Mouse (Mus musculus) ES-Bruce4 (cell line): ENCODE data around the gene Avil. TPM values are rescaled to one million over a fixed set of nuclear protein-coding genes. Genes with fewer than 3 reads are reported as not detected.

Experiments
- H3K27ac ChIP-seq: 2 replicates; pipeline ENCODE4 v1.5.1; 2012; ENCODE audit warnings: low read length, inconsistent platforms; ENCODE audit not compliant: insufficient read depth
- H3K27me3 ChIP-seq: 2 replicates; pipeline ENCODE4 v1.6.1; 2012; ENCODE audit warnings: mild to moderate bottlenecking, low read length, inconsistent platforms; ENCODE audit not compliant: control insufficient read depth, poor library complexity, insufficient read depth, severe bottlenecking
- H3K36me3 ChIP-seq: 2 replicates; pipeline ENCODE4 v1.6.1; 2012; ENCODE audit warnings: inconsistent platforms, mild to moderate bottlenecking, low read length, moderate library complexity; ENCODE audit not compliant: control insufficient read depth, poor library complexity, insufficient read depth, severe bottlenecking
- H3K4me1 ChIP-seq: one replicate; pipeline ENCODE4 v1.8.1; 2011; ENCODE audit warnings: low read length; ENCODE audit not compliant: control insufficient read depth, insufficient read depth
- H3K4me3 ChIP-seq: 2 replicates; pipeline ENCODE4 v1.5.1; 2011; ENCODE audit warnings: low read depth, mild to moderate bottlenecking, low read length
- H3K9ac ChIP-seq: 2 replicates; pipeline ENCODE4 v1.6.1; 2012; ENCODE audit warnings: low read depth, mild to moderate bottlenecking, inconsistent platforms; ENCODE audit not compliant: poor library complexity, severe bottlenecking
- H3K9me3 ChIP-seq: replicated peaks from 2 replicates; pipeline ENCODE4 v1.6.1; 2012; ENCODE audit warnings: mild to moderate bottlenecking, low read length, inconsistent platforms; ENCODE audit not compliant: control insufficient read depth, poor library complexity, insufficient read depth, severe bottlenecking
- CTCF ChIP-seq: IDR thresholded peaks from one replicate; pipeline ENCODE4 v1.8.1; 2011; ENCODE audit warnings: low read depth, low read length
- EP300 ChIP-seq: IDR thresholded peaks from 2 replicates; pipeline ENCODE4 v1.6.1; 2011; ENCODE audit warnings: low read depth, low read length; ENCODE audit not compliant: insufficient read depth
- POLR2A ChIP-seq: IDR thresholded peaks from one replicate; pipeline ENCODE4 v1.8.1; 2011; ENCODE audit warnings: low read length; ENCODE audit not compliant: insufficient read depth
- polyA plus RNA-seq: library from polyadenylated mRNA; stranded (reverse); fragments of >200 nt; gene quantifications from 2 replicates; pipeline ENCODE4 v1.2.4, GENCODE M21; 2011; ENCODE audit warnings: low read depth; ENCODE audit not compliant: missing spikeins, insufficient read depth, insufficient read length

Gene Avil
- polyA plus RNA-seq, 1 experiment: 0.19 TPM

GRCm38 (mm10) chr10:127002765-127003164 is 2.3 kb downstream of the Avil start:
- H3K4me1 ChIP-seq: no peaks in the 10 kb centered on the region
- H3K9me3 ChIP-seq: no peaks in the 10 kb centered on the region
- H3K27ac ChIP-seq: no peak overlapping the region
- H3K36me3 ChIP-seq: no peaks in the 10 kb centered on the region
- no peak for TF ChIP-seq CTCF
- no peak for TF ChIP-seq POLR2A
- H3K9ac ChIP-seq: no peak overlapping the region
- H3K27me3 ChIP-seq: no peaks in the 10 kb centered on the region
- H3K4me3 ChIP-seq: no peak overlapping the region

- H3K4me3 ChIP-seq: no peak overlapping the region
- H3K27me3 ChIP-seq: no peaks in the 10 kb centered on the region
- H3K27ac ChIP-seq: no peak overlapping the region
- TF ChIP-seq POLR2A: no peak
- TF ChIP-seq CTCF: no peak
- TF ChIP-seq EP300: no peak
- no peaks in the 10 kb centered on the region for H3K36me3 ChIP-seq
- H3K4me1 ChIP-seq: no peaks in the 10 kb centered on the region
- no peak overlapping the region for H3K9ac ChIP-seq
- no peaks in the 10 kb centered on the region for H3K9me3 ChIP-seq
Measured at GRCm38 (mm10) chr10:127003334-127003733, 2.8 kb downstream of the Avil start.

GRCm38 (mm10) chr10:127003806-127004205 is 3.3 kb downstream of the Avil start:
- TF ChIP-seq EP300 (no peak), CTCF (no peak), POLR2A (no peak)
- Histone ChIP-seq H3K27me3 (no peaks in the 10 kb centered on the region), H3K36me3 (no peaks in the 10 kb centered on the region), H3K4me1 (no peaks in the 10 kb centered on the region), H3K9ac (no peak overlapping the region), H3K9me3 (no peaks in the 10 kb centered on the region), H3K27ac (no peak overlapping the region), H3K4me3 (no peak overlapping the region)

GRCm38 (mm10) chr10:127016488-127016887 is 16.0 kb downstream of the Avil start:
- Histone ChIP-seq H3K4me3 (no peak overlapping the region), H3K4me1 (no peaks in the 10 kb centered on the region), H3K27ac (no peak overlapping the region), H3K36me3 (no peaks in the 10 kb centered on the region), H3K9me3 (no peaks in the 10 kb centered on the region), H3K27me3 (no peaks in the 10 kb centered on the region), H3K9ac (no peak overlapping the region)
- TF ChIP-seq EP300: no peak
- TF ChIP-seq POLR2A: no peak
- TF ChIP-seq CTCF: peak; percentile 47

GRCm38 (mm10) chr10:127017071-127017470 is 16.6 kb downstream of the Avil start:
- no peak overlapping the region for H3K9ac ChIP-seq
- H3K4me1 ChIP-seq: no peaks in the 10 kb centered on the region
- no peaks in the 10 kb centered on the region for H3K9me3 ChIP-seq
- no peaks in the 10 kb centered on the region for H3K36me3 ChIP-seq
- no peaks in the 10 kb centered on the region for H3K27me3 ChIP-seq
- no peak overlapping the region for H3K4me3 ChIP-seq
- TF ChIP-seq POLR2A (no peak), EP300 (no peak), CTCF (no peak)
- no peak overlapping the region for H3K27ac ChIP-seq

GRCm38 (mm10) chr10:127018422-127018821 is 17.9 kb downstream of the Avil start:
- H3K9ac ChIP-seq: no peak overlapping the region
- no peaks in the 10 kb centered on the region for H3K36me3 ChIP-seq
- H3K9me3 ChIP-seq: no peaks in the 10 kb centered on the region
- no peak overlapping the region for H3K4me3 ChIP-seq
- H3K27ac ChIP-seq: no peak overlapping the region
- no peaks in the 10 kb centered on the region for H3K27me3 ChIP-seq
- TF ChIP-seq EP300 (no peak), POLR2A (no peak), CTCF (no peak)
- no peaks in the 10 kb centered on the region for H3K4me1 ChIP-seq
